Comparison of ENCODE assay signal across 14 mouse cellular contexts in the genomic region with DNA sequence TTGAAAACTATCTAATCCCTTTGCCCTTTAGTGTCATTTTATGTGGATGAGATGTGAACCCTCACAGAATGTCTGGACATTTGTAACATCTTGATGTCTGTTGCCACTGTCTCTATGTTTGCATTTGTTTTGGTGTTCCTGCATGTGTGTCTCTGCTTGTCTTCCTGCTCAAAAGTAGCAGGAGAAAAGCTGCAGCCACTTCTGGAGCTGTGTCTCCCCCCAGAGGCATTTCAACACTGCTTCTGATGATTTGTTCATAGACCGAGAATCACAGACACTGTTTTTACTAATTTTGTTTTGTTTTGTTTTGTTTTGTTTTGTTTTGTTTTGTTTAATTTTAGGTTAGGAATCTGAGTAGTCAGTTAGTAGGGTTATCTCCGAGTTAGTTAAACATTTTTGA.
DNase-seq lines count a peak whose midpoint lies in the region; ATAC-seq and TF ChIP-seq lines count a peak whose summit lies in the region.
"Had no signal": no experiment of that assay in that cellular context is flagged by ENCODE, and none has a peak within 500 bp of the region (broad histone marks: within the 10 kb centered on the region; RNA-seq: fewer than 3 reads in every experiment).

No protein-coding gene starts in this region.

- H3K4me3 ChIP-seq in forebrain, embryonic 14.5 days (ENCODE audit: low read depth, low read length) = no peak overlapping the region
- H3K4me3 ChIP-seq in forebrain, embryonic 12.5 days (replicated peaks) = no peak overlapping the region
- no peak overlapping the region for H3K4me3 ChIP-seq in layer of hippocampus, adult 2 months
- H3K4me3 ChIP-seq: forebrain, embryonic 13.5 days; kidney, embryonic 15.5 days; limb, embryonic 10.5 days; neural tube, embryonic 12.5 days had no signal

- WGBS in forebrain, embryonic 14.5 days = 71% methylated on average over 2 of the region's 2 CpGs
- WGBS in forebrain, embryonic 12.5 days = 72% methylated on average over 2 of the region's 2 CpGs

- H3K27ac ChIP-seq in forebrain, embryonic 14.5 days (ENCODE audit: low read depth, low read length) = no peak overlapping the region
- H3K27ac ChIP-seq in forebrain, embryonic 12.5 days = no peak overlapping the region
- no peak overlapping the region for H3K27ac ChIP-seq in layer of hippocampus, adult 2 months
- H3K27ac ChIP-seq: forebrain, embryonic 13.5 days; kidney, embryonic 15.5 days; limb, embryonic 10.5 days; neural tube, embryonic 12.5 days had no signal

- TF ChIP-seq CTCF in layer of hippocampus, adult 2 months (conservative IDR thresholded peaks at IDR 0.05) = peak; percentile 77

- no peaks in the 10 kb centered on the region for H3K9me3 ChIP-seq in forebrain, embryonic 14.5 days (replicated peaks; ENCODE audit: control insufficient read depth, low read length)
- no peaks in the 10 kb centered on the region for H3K9me3 ChIP-seq in forebrain, embryonic 12.5 days
- H3K9me3 ChIP-seq: forebrain, embryonic 13.5 days; kidney, embryonic 15.5 days; limb, embryonic 10.5 days; neural tube, embryonic 12.5 days had no signal

- DNase-seq in forebrain, embryonic 14.5 days (ENCODE audit: low spot score) = peak; percentile 50
- peak; percentile 17 to 19 for DNase-seq in layer of hippocampus, adult 2 months (ENCODE audit: low spot score in 2 of 2)
- DNase-seq in layer of hippocampus, adult 8-10 months (ENCODE audit: low spot score in 2 of 2) = no peak
- peak; percentile 40 for DNase-seq in brain, embryonic 18.5 days (ENCODE audit: low read depth, low spot score)
- peak; percentile 13 for DNase-seq in retina, postnatal 7 days (ENCODE audit: low read depth, low spot score)
- no peak for DNase-seq in lung, postnatal 10 days
- DNase-seq: liver, postnatal 0 days; thymus, adult 2 months had no signal

- H3K27me3 ChIP-seq in forebrain, embryonic 14.5 days (replicated peaks; ENCODE audit: control insufficient read depth, insufficient read depth, low read length) = no peaks in the 10 kb centered on the region
- no peaks in the 10 kb centered on the region for H3K27me3 ChIP-seq in forebrain, embryonic 12.5 days
- H3K27me3 ChIP-seq: forebrain, embryonic 13.5 days; kidney, embryonic 15.5 days; neural tube, embryonic 12.5 days had no signal

- no peak for ATAC-seq in forebrain, embryonic 14.5 days
- ATAC-seq in forebrain, embryonic 12.5 days (ENCODE audit: low FRiP score) = no peak
- ATAC-seq in megakaryocyte progenitor cell, adult 5-6 weeks (replicated peaks; ENCODE audit: poor library complexity) = no peak
- ATAC-seq: forebrain, embryonic 13.5 days; liver, postnatal 0 days had no signal

- no peak overlapping the region for H3K4me2 ChIP-seq in forebrain, embryonic 14.5 days (ENCODE audit: low read length)
- H3K4me2 ChIP-seq in forebrain, embryonic 12.5 days = no peak overlapping the region
- H3K4me2 ChIP-seq: forebrain, embryonic 13.5 days; kidney, embryonic 15.5 days; neural tube, embryonic 12.5 days had no signal

- H3K9ac ChIP-seq in forebrain, embryonic 14.5 days (ENCODE audit: low read length) = no peak overlapping the region
- H3K9ac ChIP-seq in forebrain, embryonic 12.5 days = no peak overlapping the region
- H3K9ac ChIP-seq: forebrain, embryonic 13.5 days; kidney, embryonic 15.5 days; liver, postnatal 0 days; neural tube, embryonic 12.5 days had no signal

- no peaks in the 10 kb centered on the region for H3K4me1 ChIP-seq in forebrain, embryonic 14.5 days (ENCODE audit: control insufficient read depth, insufficient read depth, low read length)
- H3K4me1 ChIP-seq in forebrain, embryonic 12.5 days = no peaks in the 10 kb centered on the region
- H3K4me1 ChIP-seq: forebrain, embryonic 13.5 days; kidney, embryonic 15.5 days; limb, embryonic 10.5 days; neural tube, embryonic 12.5 days had no signal

- H3K36me3 ChIP-seq in forebrain, embryonic 14.5 days (ENCODE audit: control insufficient read depth, insufficient read depth, low read length) = no peaks in the 10 kb centered on the region
- H3K36me3 ChIP-seq in forebrain, embryonic 12.5 days (replicated peaks) = no peaks in the 10 kb centered on the region
- H3K36me3 ChIP-seq: kidney, embryonic 15.5 days; limb, embryonic 10.5 days; neural tube, embryonic 12.5 days had no signal

Comparison
In these comparisons a context has a peak if more than half of its experiments do, and no peak if none do; other contexts are left out.
1. DNase-seq: peak in forebrain, embryonic 14.5 days (single experiment), layer of hippocampus, adult 2 months (2 of 2), brain, embryonic 18.5 days (single experiment) and retina, postnatal 7 days (single experiment); none in layer of hippocampus, adult 8-10 months (0 of 2) and lung, postnatal 10 days (single experiment).